Mouse (Mus musculus) monocyte, adult 5-6 weeks (primary cell): ENCODE data around the gene Pitx2. TPM values are rescaled to one million over a fixed set of nuclear protein-coding genes. Genes with fewer than 3 reads are reported as not detected.

Experiments
- ATAC-seq: fragments of 153-309, 156-312 bp; replicated peaks from 2 replicates; pipeline ENCODE4 v1.8.0; 2017; ENCODE audit warnings: mild to moderate bottlenecking; ENCODE audit not compliant: low TSS enrichment, insufficient number of reproducible peaks, severe bottlenecking, poor library complexity, low FRiP score
- total RNA-seq: library from RNA; stranded (forward); fragments of 200-1000, 200-491, 200-594 nt; gene quantifications from 3 replicates; pipeline ENCODE4 v1.2.3, GENCODE M21; 2017

The Pitx2 gene
- total RNA-seq, 1 experiment from 2014 or later = not detected

DNA sequence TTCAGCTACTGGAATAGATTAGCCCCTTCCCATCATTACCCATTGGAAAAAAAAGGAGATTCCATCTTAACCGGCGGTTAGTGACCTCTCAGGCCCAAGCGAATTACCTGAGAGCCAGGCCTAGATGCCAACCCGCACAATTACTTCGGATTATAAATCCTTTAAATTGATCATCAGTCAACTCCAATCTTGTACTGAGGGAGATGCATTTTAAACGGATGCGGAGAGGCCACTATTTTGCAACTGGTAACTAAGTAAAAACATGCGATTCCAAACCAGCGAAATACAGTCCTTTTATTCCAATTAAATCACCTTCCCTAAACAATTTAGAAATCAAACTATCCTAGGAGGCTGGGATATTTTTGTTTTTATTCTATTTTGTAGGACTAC is 818 bp downstream of the Pitx2 start:
- no peak for ATAC-seq

DNA sequence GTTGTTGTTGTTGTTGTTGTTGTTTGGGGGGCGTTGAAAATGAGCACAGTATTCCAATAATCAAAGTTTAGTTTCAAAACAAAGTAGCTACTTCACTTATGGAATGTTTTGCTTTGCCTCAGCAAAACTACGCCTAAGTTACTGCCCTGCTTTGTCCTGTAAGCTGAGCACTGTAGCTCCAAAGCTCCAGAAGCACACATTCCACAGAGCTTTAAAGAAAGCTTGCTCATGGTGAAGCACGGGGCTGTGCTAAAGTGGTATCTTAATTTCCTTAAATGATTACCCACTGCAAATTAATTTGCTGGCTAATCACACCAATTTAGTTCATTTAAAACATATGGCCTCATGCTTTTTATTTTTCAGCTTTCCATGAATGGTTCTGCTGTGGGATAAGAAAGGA is 1.5 kb downstream of the Pitx2 start:
- ATAC-seq = no peak

DNA sequence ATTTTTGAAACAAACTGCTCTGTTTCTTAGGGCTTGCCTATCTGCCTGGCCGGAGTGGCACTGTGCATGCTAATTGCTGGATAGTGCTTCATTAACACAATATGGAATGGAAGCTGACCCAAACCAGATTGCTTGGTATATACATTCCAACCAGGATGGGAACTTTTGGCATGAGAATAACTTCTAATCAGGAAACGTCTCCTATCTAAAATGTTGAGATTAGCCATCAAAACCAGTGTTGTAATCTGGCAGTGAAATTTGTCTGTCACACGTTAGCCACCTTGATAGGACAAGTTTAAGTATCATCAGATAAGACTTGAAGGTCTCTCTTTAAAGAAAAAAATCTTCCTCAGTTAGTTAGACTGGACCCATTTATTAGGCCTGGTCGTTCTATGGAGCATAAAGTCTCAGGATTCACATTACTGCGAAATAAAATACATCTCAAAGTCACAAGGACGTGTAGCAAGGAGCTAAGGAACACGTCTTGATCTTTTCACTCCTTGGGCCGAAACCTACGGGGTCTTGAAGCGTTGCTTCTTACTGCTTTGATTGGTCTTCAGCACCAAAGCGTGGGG is 2.1 kb downstream of the Pitx2 start:
- no peak for ATAC-seq

DNA sequence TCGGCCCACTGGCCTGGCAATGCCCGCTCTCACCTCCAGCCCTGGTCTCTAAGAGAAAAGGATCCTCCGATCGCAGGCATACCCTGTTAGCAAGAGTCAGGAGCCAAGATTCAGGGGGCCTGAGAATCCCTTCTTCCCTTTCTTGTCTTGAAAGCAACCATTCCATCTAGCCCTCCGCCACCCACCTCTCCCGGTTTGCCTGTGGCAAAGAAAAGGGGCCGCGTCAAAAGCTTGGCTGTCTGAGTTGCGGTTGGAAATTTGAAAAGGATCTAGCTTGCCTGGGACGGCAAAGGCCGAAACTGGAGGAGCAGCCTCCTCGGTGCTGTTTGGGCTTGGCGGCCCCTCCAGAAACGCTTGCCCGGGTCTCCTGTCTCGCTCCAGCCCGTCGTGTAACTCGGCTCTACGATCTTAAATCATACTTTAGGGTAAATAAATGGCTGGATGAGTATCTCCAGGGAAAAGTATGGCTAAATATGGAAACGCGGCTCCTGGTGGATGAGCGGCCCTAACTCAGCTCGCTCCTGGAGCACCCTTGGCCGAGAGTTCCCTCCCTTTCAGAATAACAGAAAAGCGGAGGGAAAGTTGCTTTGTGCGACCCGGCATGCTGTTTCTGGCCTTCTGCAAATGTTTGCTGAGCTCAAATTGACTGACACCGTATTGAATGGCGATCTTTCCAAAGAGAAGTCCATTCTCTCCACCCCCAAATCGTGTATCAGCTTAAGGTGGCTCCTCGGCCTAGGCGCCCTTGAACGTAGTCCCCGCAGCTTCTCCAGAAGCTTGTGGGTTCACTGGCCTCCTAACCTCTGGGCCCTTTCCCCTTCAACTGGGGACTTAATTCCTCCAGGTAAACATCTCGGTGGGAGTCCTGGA is 3.4 kb downstream of the Pitx2 start:
- ATAC-seq = no peak

DNA sequence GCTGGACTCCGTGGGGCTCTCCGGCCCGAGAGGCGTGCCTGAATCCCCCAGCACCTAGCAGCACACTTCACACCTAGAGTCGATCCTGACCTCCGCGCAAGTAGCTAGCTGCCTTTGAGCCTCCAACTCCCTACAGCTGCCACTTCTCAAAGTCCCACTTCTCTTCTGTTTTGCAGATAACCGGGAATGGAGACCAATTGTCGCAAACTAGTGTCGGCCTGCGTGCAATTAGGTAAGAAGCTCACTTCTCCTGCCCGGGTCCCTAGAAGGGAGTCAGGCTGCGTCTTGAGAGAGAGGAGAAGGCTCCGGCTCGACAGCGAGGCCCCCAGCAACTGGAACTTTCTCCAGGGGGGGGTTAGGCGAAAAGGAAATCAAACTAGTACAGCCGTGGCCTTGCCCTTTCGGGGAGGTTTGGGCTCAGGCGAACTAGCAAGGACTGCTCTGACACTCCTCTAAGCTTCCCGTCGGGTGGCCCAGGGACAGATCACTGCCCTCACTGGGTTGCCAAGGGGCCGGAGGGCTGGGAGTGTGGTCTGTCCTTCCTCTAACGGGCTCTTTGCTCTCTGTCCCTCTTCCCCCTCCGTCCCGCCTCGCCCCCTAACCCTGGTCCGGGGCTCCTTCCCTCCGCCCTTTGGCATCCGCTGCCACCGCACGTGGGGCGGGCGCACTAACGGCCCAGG is 4.2 kb downstream of the Pitx2 start:
- ATAC-seq = no peak

DNA sequence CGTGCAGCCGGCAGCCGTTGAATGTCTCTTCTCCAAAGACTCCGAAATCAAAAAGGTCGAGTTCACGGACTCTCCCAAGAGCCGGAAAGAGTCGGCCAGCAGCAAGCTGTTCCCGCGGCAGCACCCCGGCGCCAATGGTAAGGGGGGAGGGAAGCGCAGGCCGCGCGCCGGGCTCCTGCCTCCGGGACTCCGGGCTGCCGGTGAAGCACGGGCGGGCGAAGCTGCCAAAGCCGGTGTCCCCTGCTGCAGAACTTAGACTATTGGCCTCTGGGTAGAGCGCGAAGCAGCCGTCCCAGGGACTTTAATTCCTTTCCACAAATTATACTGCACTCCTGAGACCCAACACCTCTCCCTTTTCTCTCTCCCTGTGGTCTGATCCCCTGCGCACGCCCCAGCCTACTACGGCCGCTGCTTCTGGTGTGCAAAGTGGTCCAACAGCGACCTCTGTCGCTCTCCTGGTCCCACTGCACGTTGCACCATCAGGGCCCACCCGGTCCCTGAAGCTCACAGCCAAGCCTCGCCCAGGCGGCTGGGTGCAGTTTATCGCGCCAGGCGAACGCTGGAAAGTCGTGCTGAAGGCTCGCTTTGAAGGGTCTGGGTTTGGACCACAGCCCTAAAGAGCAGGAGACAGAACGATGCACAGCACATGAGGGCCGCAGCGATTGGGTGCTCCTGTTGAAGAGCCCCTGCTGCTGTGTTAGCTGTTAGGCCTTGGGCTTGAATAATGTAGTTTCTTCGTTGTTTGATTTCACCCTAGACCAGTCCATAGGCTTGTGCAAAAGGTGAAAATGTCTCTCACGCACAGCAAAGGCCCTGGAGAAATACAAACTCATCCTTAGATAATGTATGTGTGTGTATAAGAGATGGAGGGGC is 5.0 kb downstream of the Pitx2 start:
- no peak for ATAC-seq

DNA sequence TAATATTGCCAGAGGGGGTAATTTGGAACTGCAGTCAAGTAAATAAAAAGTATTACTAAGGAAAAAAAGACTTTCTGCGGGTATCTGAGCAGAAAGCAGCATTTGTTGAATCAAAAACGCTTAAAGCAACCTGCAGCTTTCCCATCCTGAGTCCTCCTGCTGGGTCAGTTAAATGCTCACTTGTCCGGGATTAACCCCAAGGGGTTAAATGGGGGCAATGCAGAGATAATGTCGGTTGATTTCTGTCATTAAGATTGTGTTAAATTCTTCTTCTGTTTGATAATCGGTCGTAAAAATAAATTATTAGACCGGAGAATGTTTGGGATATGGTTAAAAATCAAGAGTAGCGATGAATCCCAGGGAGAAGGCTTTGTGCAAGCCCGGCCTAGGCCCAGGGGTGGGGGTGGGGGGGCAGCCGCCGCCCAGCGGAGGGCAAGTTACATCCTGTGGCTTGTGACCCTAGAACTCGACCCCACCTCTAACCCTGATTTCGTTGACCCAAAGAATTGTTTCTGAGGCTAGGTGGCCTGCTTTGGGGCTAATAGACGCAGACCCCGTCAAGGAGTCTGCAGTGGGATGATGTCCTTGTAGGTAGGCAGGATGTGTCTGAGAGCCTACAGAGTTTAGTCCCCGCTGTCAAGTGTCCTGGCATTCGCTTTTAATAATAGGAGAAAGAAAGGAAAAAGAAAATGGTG is 6.0 kb downstream of the Pitx2 start:
- no peak for ATAC-seq

DNA sequence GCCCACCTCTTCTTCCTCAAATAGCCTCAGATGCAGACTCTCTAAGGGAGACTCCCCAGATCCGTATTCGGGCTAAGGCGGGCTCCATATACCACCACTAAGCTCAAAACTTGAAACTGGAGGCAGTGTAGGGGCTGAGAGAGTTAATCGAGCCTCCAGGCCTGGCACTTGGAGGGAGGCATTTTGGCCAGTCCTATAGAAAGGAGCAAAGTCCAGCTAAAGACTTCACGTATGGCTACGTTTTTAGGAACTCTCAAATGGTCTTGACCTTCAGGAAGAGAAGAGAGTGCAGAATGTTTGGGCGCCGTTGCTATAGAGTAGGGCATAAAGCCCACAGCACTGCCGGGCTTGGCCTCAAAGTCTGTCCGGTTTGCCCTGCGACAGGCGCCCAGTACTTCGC is 7.1 kb downstream of the Pitx2 start:
- no peak for ATAC-seq

DNA sequence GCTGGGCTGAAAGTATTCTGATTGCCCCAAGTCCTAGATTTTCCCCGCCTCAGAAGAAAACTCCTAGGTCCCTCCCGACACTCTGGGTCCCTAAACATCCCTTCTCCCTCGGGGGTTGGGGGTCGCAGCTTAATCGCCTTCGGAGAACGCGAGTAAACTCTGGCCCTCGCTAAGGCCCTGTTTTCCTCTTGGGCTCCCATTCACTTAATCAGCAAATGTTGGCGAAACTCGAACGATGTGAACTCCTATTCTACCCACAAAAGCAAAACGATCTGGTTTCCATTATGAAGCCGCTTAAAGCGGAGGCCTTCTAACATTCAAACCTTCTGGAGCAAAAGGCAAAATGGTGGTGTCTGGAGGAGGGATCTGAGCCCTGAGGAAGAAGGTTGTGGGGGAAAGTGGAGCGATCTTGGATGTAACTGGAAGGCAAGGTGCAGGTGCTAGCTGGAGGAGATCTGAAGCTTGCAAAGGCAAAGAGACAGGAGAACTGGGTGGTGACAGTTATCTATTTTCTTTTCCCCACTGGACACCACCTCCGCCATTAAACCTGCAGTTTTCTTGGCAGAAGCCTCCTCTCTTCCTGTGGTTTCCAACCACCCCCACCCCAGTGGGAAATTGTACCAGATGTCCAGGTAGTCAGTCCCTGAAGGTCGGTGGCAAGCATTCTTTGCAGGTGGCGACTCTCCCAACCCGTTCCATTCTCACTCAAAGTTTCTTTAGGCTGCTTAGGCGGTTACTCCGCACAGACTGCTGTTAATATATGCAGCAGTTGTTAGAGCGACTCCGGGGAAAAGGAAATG is 7.8 kb downstream of the Pitx2 start:
- no peak for ATAC-seq

DNA sequence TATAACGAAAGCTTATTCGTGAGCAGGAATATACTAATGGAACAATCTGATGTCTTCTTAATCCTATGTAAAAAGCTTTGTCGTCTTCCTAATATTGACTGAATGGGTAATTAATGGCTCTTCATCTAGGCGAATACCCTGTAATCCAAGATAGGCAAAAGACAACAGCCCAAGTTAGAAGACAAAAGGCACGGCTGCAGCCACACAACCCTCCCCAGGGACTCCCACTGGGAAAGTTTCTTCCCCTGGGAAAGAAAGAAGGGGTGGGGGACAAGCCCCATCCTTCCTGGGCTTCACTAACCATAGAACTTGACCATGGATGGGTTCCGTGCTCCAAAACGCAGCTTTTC is 8.3 kb downstream of the Pitx2 start:
- no peak for ATAC-seq

DNA sequence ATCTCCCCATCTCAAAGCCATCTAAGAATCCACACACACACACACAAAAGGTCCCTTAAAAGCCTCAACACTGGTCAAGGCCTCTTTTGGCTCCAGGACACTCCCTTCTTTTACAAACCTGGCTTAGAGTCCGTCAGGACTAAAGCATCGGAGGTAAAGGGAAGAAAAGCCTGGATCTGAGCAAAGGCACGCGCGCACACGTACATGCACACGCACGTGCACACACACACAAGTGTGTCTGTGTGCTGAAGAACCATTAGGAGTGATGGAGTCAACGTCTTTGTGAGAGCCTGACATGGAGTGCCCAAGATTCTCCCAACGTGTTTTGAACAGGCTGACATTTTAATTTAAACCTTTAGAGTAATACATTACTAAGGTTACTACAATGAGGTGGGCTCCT is 8.7 kb downstream of the Pitx2 start:
- no peak for ATAC-seq

DNA sequence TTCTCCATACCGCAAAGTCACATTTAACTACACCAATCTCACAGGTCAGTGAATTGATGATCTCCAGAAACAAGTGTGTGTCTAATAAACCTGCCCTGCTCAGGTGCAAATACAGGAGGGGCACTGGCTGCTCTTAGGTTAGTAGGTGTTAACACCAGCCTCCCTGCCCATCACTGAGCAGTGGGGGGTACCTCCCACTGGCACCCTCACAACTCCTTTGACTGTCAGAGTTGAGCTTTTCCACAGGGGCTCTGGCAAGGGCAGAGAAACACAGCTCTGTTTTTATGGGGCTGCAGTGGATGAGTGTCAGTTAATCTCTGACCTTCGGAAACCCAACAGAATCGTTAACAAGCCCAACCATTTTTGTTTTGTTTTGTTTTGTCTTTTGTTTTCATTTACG is 9.6 kb downstream of the Pitx2 start:
- ATAC-seq = no peak

DNA sequence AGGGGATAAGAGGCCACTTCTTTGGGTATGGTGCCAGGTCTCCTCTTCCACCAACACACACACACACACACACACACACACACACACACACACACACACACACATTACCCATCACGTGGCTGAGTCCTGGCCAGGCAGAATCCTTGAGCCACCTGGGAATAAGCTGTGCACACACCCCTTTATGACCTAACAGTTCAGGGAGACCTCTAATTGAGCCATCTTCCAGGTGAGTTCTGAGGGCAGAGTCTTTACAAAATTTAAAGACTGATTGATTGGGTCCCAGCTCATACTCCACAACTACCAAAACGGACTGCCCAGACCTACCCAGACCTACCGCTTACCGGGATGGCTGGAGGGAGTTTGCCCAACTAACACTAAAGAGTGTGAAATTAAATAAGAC is 10.1 kb downstream of the Pitx2 start:
- ATAC-seq = no peak

DNA sequence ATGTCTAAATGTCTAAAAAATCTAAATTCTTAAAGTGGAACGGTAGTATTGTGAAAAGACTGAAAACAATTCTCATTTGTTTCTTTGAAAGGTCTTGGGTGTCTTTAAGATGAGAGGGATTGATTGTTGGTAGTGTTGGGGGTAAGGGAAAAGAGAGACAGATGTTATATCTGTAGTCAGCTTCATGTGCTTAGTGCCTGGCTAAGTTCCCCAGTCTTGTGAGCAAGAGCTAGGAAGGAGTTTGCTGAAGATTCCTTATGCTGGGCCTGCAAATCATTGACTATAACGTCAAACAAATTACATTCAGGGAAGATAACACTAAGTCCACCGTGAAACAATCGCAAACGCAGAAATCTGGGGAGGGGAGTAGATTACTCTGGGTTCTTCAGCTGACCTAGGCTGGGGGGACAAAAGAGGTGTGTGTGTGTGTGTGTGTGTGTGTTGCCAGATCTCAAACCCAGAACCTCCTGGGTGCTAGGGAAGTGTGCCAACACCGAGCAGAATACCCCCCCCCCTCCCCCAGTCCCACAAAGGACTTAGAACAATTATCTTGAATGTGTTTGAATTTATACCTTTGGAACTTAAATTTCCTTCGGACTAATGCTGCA is 12.5 kb downstream of the Pitx2 start:
- ATAC-seq = no peak

DNA sequence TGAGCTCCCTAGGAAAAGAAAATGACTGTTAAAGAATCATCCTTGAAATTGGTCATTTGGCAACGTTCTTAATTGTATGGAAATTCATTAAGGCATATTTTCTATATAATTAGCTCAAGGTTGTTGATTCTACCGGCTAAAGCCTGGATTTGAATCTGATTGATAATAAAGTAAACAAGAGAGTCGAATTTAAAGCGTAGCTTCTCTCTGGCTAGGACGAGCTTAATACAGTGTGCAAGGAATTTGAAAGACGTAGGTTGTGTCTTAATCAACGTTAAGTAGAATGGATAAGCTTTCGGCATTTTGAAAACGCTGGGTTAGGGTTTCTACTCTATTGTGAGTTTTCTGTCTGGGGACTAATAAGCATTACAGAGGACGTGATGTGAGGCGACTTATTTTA is 13.1 kb downstream of the Pitx2 start:
- ATAC-seq = no peak

DNA sequence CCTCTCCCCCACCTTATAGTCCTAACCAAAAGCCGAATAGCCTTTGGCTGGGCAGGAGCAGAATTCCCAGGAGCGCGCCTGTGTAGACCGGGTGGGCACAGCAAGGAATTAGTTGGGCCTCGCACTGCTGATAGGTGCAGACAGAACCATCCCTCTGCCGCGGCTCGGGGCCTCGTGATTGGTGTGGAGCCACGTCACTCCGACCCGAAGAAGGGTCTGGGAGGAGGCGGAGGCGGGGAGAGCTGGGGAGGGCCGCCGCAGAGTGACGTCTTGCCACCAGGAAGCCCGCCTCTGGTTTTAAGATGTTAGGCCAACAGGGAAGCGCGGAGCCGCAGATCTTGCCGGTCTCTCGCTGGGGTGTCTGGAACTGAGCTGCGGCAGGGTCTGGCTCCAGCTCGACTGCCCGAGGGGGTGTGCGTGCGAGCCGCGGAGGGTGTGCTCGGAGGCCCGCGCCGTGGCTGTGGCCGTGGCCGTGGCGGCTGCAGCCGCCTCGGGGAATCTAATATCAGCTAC is 14.0 kb downstream of the Pitx2 start:
- no peak for ATAC-seq

DNA sequence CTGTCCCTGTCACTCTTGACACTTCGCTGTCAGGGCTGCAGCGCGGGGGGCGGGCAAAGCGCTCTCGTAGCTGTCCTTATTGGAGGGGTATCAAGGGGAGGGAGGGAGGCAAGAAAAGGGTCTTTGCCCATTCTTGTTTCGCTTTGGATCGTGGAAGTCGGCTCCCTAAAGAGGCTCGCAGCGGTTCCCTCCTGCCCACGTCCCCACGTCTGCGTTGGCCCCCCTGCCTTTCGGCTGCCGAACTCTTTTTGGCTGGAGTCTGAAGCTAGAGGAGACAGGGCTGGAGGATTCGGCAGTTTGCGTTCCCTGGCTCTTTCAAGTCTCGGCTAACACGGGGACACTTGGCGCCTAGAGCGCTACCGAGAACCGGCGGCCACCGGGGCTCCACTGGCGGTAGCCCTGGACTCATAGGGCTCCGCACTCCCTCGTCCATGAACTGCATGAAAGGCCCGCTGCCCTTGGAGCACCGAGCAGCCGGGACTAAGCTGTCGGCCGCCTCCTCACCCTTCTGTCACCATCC is 14.5 kb downstream of the Pitx2 start:
- ATAC-seq = 0 out of 2 replicates have a peak, but pooled peaks have one; percentile 20
